Mouse (Mus musculus) macrophage (primary cell): Measurements from ENCODE around the gene Tgm2. TPM values are rescaled to one million over a fixed set of nuclear protein-coding genes. Genes with fewer than 3 reads are reported as not detected.

Experiments
- H3K27ac ChIP-seq: fragments of 350-480 bp; formaldehyde crosslinking; 2 replicates; pipeline ENCODE4 v1.9.0; 2021
- H3K36me3 ChIP-seq: fragments of 350-480 bp; formaldehyde crosslinking; 2 replicates; pipeline ENCODE4 v1.9.0; 2021; ENCODE audit errors: inconsistent target
- H3K4me3 ChIP-seq: fragments of 350-480 bp; formaldehyde crosslinking; 2 replicates; pipeline ENCODE4 v1.9.0; 2021; ENCODE audit errors: inconsistent target
- H3K79me2 ChIP-seq: fragments of 350-480 bp; formaldehyde crosslinking; 2 replicates; pipeline ENCODE4 v1.9.0; 2021; ENCODE audit errors: inconsistent target
- WGBS: methylation state at CpG from one replicate; pipeline ENCODE4 v1.1.7; 2026; ENCODE audit warnings: inconsistent platforms; ENCODE audit not compliant: missing documents; 5-methylcytosine and 5-hydroxymethylcytosine counted together
- polyA plus RNA-seq: library from polyadenylated mRNA; stranded (reverse); fragments of 250-400 nt; gene quantifications from 3 replicates; pipeline ENCODE4 v1.2.4, GENCODE M21; 2018; ENCODE audit warnings: inconsistent platforms

The Tgm2 gene
- polyA plus RNA-seq, 1 experiment from 2014 or later: 98.8 TPM

DNA sequence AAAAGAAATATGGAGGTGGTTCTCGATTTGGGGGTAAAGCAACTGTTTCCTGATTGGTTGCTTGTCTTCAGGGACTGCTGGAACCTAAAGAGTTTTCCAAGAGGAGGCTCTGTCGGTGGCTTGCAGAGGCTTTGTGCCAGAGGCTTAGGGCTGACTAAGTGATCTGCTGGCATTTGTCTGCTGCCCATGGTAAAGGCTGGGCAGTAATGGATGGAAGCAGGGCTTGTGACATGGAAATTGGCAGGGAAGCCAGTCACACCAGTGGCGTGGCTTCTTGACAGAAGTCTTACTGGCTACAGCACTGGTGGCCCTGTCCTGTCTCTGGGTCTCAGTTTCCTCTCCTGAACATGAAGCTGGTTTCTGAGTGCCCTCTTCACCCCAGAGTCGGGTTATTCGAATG, 49.2 kb downstream of the Tgm2 start:
- 92% methylated on average over 5 of the region's 5 CpGs for WGBS
- Histone ChIP-seq H3K36me3 (no peaks in the 10 kb centered on the region), H3K4me3 (no peak overlapping the region), H3K79me2 (no peaks in the 10 kb centered on the region), H3K27ac (no peak overlapping the region)

DNA sequence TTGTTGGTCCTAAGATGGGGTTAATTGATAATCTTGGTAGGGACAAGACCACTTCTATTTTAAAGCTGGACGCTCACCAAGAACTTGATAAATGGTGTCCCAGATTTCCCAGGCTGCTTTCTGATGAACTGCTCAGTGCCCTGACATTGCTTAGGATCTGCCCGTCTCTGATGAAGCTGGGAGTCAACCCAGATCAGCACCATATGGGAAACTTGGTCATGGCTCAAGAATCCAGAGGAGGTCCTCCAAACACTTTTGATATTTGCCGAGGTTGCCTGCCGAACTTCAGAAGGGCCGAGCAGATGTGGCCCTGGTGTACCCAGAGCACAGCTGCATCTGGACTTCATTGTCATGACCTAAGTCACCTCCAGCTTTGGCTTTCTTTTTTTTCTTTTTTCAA, 51.4 kb downstream of the Tgm2 start:
- WGBS: 95% methylated on average over 5 of the region's 5 CpGs
- Histone ChIP-seq H3K27ac (no peak overlapping the region), H3K36me3 (no peaks in the 10 kb centered on the region), H3K4me3 (no peak overlapping the region), H3K79me2 (no peaks in the 10 kb centered on the region)

DNA sequence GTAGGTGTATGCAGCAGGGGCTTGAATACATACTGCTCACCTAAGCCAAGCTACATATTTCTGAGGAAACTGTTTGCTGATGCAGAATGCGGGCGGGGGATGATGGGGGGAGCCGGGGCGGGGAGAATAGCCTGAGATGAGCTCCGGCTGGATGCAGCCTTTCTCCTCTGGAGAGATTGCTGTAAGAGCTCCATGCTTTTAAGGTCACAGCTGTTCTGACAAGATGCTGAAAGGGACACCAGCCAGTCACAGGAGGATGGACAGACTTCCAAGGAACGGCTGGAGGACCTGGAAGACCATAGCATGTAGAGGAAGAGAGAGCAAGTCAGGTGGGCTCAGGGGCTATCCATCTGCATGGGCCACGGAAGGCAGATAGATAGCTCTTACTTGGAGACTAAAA, 51.9 kb downstream of the Tgm2 start:
- WGBS: 96% methylated on average over 7 of the region's 7 CpGs
- Histone ChIP-seq H3K79me2 (no peaks in the 10 kb centered on the region), H3K27ac (no peak overlapping the region), H3K36me3 (no peaks in the 10 kb centered on the region), H3K4me3 (no peak overlapping the region)

DNA sequence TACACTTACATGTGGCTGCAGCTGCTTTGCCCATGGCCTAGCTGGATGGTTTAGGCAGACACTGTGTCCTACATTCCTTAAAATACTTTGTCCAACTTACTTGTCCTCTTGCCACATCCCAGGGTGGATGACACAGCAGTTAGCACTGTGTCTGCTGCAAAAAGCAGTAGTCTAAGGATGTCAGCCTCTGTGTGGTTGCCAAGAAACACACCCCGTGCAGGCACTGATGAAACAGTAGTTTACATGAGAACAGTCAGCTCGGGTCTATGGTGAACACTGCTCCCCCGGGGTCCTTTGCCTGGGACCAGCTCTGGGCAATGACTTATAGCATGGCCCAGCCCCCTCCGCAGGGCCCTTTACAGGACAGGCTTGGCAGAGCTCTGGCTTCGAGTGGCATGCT, 52.9 kb downstream of the Tgm2 start:
- 61% methylated on average over 5 of the region's 5 CpGs for WGBS
- Histone ChIP-seq H3K36me3 (no peaks in the 10 kb centered on the region), H3K27ac (no peak overlapping the region)

DNA sequence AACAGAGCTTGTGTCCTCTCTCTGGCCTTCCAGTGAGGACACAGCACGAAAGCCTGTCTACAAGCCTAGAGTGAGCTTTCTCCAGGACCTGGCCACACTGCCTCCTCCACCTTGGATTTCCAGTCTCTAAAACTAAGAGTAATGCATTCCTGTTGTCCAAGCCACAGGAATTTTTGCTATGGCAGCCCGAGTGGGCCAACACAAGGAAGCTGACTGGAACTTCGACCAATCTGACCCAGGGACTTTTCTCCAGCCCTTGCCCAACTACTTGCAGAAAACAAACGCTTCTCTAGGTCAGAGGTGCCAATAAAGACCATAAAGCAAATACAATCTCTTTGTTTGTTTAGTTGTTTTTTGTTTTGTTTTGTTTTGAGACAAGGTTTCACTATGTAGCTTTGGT, 56.1 kb downstream of the Tgm2 start:
- Histone ChIP-seq H3K79me2 (no peaks in the 10 kb centered on the region), H3K4me3 (no peak overlapping the region), H3K27ac (no peak overlapping the region), H3K36me3 (no peaks in the 10 kb centered on the region)
- 93% methylated on average over 4 of the region's 4 CpGs for WGBS

More for the DNA sequence above, 52.9 kb downstream of the Tgm2 start:
- H3K79me2 ChIP-seq: no peaks in the 10 kb centered on the region
- H3K4me3 ChIP-seq: no peak overlapping the region

DNA sequence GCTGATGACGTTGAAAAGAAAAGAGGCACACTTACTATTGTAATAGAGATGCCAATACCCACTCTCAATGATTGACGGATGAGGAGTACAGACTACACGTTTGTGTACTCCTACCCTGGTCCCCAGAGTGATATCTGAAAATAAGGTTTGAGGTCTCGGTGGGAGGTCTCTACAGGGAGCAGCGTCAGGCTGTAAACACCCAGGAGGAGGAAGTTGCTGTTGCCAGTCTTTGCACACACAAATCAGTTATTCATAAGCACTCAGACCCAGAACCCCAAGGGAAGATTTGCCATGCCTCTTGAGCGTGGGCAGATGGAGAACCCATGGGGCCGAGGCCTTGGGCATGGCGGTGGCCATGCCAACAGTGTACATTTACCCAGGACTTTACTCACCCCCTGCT, 61.8 kb downstream of the Tgm2 start:
- 65% methylated on average over 8 of the region's 8 CpGs for WGBS
- H3K79me2 ChIP-seq: no peaks in the 10 kb centered on the region
- H3K27ac ChIP-seq: no peak overlapping the region
- no peak overlapping the region for H3K4me3 ChIP-seq
- no peaks in the 10 kb centered on the region for H3K36me3 ChIP-seq

DNA sequence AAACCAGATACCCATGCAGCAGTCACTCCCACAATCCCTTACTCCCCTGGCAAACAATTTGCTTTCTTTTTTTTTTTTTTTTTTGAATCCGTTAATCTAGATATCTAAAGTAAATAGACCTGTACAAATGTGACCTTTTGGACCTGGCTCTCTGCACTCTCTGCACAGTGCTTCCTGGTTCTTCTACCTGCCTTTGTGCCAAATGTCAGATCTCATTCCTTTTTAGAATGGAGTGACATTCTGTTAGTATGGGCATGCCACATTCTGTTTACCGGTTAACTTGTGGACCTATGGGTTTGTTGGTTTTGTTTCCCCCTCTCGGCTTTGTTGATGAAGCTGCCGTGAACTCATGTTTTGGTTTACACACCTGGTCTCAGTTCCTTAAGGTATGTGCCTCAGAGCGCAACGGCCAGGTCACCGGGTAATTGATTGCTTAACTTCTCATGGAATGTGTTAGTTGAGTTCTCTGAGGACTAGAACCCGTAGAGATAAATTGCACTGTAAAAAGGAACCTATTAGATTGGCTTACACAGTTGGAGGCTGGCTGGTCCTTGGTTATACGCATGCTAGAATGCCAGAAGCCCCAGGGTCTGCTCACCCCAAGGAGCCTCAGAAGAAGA, 65.5 kb downstream of the Tgm2 start:
- Histone ChIP-seq H3K79me2 (no peaks in the 10 kb centered on the region), H3K4me3 (no peak overlapping the region), H3K27ac (no peak overlapping the region), H3K36me3 (no peaks in the 10 kb centered on the region)
- 92% methylated on average over 8 of the region's 9 CpGs for WGBS

DNA sequence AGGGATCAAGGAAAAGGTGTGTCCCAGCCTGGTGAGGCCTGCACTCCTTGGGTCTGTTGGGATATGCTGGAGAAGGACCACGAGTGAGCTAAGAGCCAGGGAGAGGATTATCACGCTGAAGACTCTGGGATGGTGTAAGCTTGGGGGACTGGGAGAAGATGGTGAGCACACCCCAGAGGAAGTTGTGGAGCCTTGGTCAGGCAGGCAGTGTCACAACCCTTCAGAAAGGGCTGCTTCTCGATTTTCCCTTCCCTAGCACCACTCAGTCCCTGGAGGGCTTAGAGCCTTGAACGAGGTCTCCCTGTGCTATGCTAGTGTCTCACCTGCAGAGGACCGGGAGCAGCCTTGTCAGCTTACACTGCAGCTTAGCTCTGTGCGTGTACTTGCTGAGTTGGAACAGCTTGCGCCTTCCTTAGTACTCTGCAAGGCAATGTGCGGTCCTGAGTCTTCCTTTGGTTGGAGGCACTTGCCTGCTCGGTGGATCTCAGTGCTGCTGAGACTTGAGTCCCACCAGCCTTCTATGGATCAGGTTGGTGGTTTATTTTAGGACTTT, 66.3 kb downstream of the Tgm2 start:
- WGBS: 67% methylated on average over 9 of the region's 9 CpGs
- Histone ChIP-seq H3K36me3 (0 out of 2 replicates have a peak, but pooled peaks cover 8% of the 10 kb centered on the region), H3K4me3 (no peak overlapping the region), H3K27ac (no peak overlapping the region), H3K79me2 (no peaks in the 10 kb centered on the region)

DNA sequence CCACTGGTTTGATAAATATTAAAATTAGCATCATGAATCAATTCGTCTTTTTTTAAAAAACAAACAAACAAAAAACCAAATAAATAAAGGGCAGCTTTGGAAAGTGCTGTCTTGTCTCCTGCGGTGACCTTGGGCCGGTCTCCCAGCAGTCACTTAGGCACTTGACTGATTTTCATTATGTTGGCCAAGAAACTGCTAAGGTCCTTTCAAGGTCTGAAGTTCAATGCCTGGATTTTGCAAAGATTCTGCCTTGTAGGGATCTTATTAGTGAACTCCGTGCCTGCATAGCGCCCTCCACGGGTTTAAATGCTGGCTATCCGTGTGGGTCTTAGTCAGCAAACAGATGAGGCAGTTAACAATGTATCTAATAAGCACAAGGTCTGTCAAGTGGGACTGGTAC, 67.3 kb downstream of the Tgm2 start:
- Histone ChIP-seq H3K79me2 (no peaks in the 10 kb centered on the region), H3K4me3 (no peak overlapping the region), H3K27ac (no peak overlapping the region), H3K36me3 (0 out of 2 replicates have a peak, but pooled peaks cover 17% of the 10 kb centered on the region)
- WGBS: 92% methylated on average over 7 of the region's 7 CpGs

DNA sequence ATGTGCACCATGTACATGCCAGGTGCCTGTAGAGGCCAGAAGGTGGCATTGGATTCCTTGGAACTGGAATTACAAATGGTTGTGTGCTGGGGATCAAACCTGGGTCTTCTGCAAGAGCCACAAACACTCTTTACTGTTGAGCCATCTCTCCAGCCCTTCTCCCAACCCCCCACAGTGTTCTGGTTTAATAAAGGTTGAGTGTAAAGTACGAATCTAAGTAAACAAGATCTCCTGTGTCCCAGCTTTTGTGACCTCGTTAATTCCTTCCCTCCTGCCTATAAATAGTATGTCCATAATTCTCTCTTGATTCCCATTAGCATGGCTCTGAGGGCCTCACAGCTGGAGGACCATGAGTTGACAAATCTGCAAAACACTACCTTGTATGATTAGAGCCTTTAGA, 68.3 kb downstream of the Tgm2 start:
- 0 out of 2 replicates have a peak, but pooled peaks cover 20% of the 10 kb centered on the region for H3K36me3 ChIP-seq
- 95% methylated on average over 2 of the region's 2 CpGs for WGBS
- H3K4me3 ChIP-seq: no peak overlapping the region
- H3K27ac ChIP-seq: no peak overlapping the region
- no peaks in the 10 kb centered on the region for H3K79me2 ChIP-seq

DNA sequence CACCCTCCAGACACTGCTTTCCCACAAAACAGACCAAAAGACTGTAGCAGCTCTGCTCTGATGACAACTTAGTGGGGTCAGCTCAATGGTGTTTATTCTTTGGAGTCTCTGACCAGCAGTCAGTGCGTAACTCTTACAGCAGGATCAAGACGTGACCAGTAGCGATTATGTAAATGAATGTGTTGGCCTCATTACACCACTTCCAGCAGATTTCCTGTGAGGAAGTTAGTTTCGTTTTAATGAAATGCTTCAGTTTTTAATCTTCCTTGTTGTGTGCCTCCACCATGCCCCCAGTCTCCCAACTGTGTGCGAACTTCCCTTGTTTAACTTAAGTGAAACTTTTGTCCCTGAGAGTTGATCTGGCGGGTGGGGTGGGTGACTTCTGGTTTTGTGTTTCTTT, 69.5 kb downstream of the Tgm2 start:
- H3K27ac ChIP-seq: peak overlapping the region; percentile 19

DNA sequence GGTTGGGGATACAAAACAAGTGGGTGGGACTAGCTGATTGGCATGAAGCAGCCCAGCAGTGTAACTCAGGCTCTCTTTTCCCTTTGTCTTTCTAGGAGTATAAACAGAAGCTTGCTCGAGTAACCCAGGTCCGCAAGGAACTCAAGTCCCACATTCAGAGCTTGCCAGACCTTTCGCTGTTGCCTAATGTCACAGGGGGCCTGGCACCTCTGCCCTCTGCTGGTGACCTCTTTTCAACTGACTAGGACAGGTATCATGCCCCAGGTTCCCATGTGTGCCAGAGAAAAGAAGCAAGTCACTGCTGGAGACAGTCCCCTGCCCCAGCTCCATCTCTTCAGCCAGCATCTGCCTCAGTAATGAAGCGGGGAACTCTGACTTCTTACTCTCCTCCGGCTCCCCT, 71.4 kb downstream of the Tgm2 start:
- WGBS: 97% methylated on average over 5 of the region's 5 CpGs
- Histone ChIP-seq H3K4me3 (no peak overlapping the region), H3K79me2 (no peaks in the 10 kb centered on the region), H3K27ac (no peak overlapping the region), H3K36me3 (peaks cover 39% of the 10 kb centered on the region; the same call in 1 of the 2 replicates)

More for the DNA sequence above, 69.5 kb downstream of the Tgm2 start:
- 21% methylated on average over 6 of the region's 6 CpGs for whole genome bisulfite sequencing
- no peaks in the 10 kb centered on the region for H3K79me2 ChIP-seq
- peaks cover 24% of the 10 kb centered on the region; the same call in 1 of the 2 replicates for H3K36me3 ChIP-seq
- no peak overlapping the region for H3K4me3 ChIP-seq

DNA sequence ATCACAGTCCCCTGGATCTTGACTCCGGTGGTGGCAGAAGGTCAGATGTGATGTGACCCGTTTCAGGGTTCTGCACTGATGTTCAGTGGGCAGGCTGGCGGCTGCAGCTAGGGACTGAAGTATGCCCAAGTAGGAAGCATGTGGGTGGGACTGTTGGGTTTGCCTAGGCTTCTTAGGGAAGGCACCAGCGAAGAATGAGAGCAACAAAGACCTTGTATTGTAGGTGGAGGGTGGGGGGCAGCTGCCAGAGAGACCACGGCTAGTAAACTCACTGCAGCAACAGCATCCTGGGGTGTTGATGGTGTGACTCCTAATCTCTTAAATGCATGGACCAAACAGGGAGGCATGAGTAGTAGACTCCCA, 74.6 kb downstream of the Tgm2 start:
- 95% methylated on average over 5 of the region's 5 CpGs for WGBS
- no peaks in the 10 kb centered on the region for H3K79me2 ChIP-seq
- no peak overlapping the region for H3K27ac ChIP-seq
- peaks cover 41% of the 10 kb centered on the region; the same call in 1 of the 2 replicates for H3K36me3 ChIP-seq
- no peak overlapping the region for H3K4me3 ChIP-seq

DNA sequence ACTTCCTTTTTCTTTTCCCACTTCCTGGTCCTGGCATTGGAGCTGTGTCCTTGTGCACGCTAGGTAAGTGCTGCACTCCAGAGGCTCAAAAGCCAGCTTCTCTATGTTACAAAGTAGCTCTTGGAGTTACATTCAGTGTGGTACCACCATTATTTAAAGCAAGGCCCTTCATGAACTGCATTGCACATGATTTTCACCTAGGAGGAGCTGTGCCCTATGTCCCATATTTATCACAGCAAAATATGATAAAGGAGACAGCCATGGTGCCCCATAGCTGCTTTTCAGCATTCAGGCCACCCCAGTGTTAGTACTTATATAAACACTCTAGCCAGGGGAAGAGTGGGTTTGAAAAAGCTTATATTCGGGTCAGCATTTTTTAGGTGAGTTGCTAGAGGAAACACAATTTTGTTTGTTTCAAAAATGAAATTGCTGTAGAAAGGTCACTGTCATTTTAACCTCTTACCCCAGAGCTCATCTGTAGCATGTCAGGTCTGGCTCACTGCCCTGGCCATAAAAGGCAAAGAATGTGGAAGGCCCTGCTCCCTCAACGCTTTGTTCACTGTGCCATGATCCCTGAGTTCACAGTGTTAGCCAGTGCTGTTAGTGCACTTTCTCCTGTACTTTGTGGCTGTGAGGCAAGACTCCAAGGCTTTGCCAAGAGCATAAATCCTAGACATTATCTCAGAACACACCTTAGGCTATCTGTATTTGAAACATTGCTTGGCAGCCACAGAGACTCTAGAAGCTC, 75.2 kb downstream of the Tgm2 start:
- H3K79me2 ChIP-seq: no peaks in the 10 kb centered on the region
- 89% methylated on average over 3 of the region's 3 CpGs for WGBS
- H3K36me3 ChIP-seq: peaks cover 41% of the 10 kb centered on the region; the same call in 1 of the 2 replicates
- H3K27ac ChIP-seq: no peak overlapping the region
- H3K4me3 ChIP-seq: no peak overlapping the region

DNA sequence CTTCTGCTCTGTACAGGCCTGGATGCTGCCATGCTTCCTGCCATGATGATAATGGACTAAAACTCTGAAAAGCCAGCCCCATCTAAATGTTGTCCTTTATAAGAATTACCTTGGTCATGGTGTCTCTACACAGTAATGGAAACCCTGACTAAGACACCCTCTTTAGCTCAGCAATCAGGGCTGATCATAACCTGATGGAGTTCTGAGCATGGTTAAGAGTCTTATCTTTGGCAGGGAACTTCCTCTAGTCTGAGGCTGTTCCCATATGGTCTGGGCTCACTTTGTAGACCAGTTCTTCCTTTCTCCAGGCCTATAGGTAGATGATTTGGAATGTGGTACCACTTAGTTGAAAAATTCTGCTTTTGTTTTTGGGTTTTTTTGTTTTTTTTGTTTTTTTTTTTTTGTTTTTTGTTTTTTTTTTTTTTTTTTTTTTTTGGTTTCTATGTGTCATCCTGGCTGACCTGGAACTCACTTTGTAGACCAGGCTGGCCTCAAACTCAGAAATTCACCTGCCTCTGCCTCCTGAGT, 77.7 kb downstream of the Tgm2 start:
- peaks cover 21% of the 10 kb centered on the region; the same call in 1 of the 2 replicates for H3K36me3 ChIP-seq
- H3K4me3 ChIP-seq: no peak overlapping the region
- no peak overlapping the region for H3K27ac ChIP-seq
- no peaks in the 10 kb centered on the region for H3K79me2 ChIP-seq
